Mouse (Mus musculus) monocyte, adult 59 days (primary cell): ENCODE data around the gene Epha7. TPM values are rescaled to one million over a fixed set of nuclear protein-coding genes. Genes with fewer than 3 reads are reported as not detected.

Experiments
- total RNA-seq, 2 experiments: library from RNA; stranded (reverse); gene quantifications; one replicate each; pipeline ENCODE4 v1.2.4; 2023

Epha7 gene
- total RNA-seq = under 1 TPM; 0.24 to 0.52 TPM

DNA sequence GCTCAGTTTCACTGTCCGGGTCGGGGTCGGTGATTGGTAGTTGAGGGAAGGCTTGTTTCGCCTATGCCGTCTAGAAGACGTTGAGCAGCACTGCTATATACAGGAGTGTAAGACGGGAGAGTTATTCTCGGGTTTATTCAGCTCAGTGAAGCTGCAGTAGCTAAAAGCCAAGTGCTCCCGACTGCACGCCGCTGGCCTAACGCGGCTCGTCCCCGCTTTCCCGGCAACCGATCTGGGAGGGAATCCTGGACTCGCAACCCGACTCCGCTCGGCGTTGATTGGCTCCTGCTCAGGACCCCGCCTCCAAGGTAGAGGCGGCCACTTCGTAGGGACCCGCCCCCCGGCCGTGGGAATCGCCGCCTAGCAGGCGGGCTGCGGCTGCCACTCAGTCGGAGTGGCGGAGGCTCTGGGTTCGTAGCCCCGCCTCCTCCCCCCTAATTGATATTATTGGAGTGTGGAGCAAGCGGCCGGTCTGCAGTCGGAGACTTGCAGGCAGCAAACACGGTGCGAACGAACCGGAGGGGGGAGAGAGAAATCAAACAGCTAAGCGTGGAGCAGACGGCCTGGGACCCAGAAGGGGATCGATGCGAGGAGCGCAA lies at the start of gene Epha7:
TSS of gene Epha7 (plus strand) at position 441 of the 599 bp plus-strand sequence.

